Mouse (Mus musculus): ENCODE data around the gene Fcho1. TPM values are rescaled to one million over a fixed set of nuclear protein-coding genes. Genes with fewer than 3 reads are reported as not detected.

Gene Fcho1
- total RNA-seq, 1 experiment = 21.9 TPM

- no peak overlapping the region for H3K27ac ChIP-seq (ENCODE audit: insufficient read depth, low read depth, low read length, poor library complexity, severe bottlenecking)
- H3K36me3 ChIP-seq (ENCODE audit: control insufficient read depth, insufficient read depth, low read length, poor library complexity, severe bottlenecking) = peaks cover 12% of the 10 kb centered on the region
- no peak for TF ChIP-seq ZNF384 (IDR thresholded peaks at IDR 0.05; ENCODE audit: low read depth, low read length)
- no peak for TF ChIP-seq MAFK (IDR thresholded peaks at IDR 0.05; ENCODE audit: insufficient read depth, low read depth, low read length)
- no peak for TF ChIP-seq HCFC1 (IDR thresholded peaks at IDR 0.05; ENCODE audit: borderline replicate concordance, insufficient read depth, low read length)
- no peak for TF ChIP-seq CHD2 (IDR thresholded peaks at IDR 0.05; ENCODE audit: low read depth, low read length)
- TF ChIP-seq ZC3H11A (IDR thresholded peaks at IDR 0.05; ENCODE audit: borderline replicate concordance, low read depth, low read length) = no peak
- H3K4me1 ChIP-seq (ENCODE audit: control insufficient read depth in 2 of 2, insufficient read depth in 2 of 2, low read length in 2 of 2, poor library complexity in 1 of 2) = peaks cover 2 to 29% of the 10 kb centered on the region in 2 experiments; a peak in 2 of 4 replicates
- no peak overlapping the region for H3K4me3 ChIP-seq (ENCODE audit: insufficient read depth in 1 of 2, low read depth in 1 of 2, low read length in 2 of 2, poor library complexity in 1 of 2, severe bottlenecking in 1 of 2)
- no peak for DNase-seq (ENCODE audit: low read depth, low spot score)
- no peak overlapping the region for H3K9ac ChIP-seq (ENCODE audit: insufficient read depth, low read depth, low read length, poor library complexity, severe bottlenecking)
- in situ Hi-C loops (cut with MboI; ENCODE audit: low sequenced_read_pairs in 2 of 2, unreplicated experiment in 2 of 2) = no loop called here
- no peaks in the 10 kb centered on the region for H3K9me3 ChIP-seq (ENCODE audit: control insufficient read depth, insufficient read depth, low read depth, low read length)
These were observed 44.1 kb downstream of the Fcho1 start for GRCm38 (mm10) chr8:71681369-71681915.

- in situ Hi-C loops (cut with MboI; ENCODE audit: low sequenced_read_pairs in 2 of 2, unreplicated experiment in 2 of 2) = no loop called here
- H3K4me3 ChIP-seq (ENCODE audit: insufficient read depth in 1 of 2, low read depth in 1 of 2, low read length in 2 of 2, poor library complexity in 1 of 2, severe bottlenecking in 1 of 2) = peak overlapping the region; percentile 26 to 38; a peak in 1 of 4 replicates
- peaks cover 12% of the 10 kb centered on the region for H3K36me3 ChIP-seq (ENCODE audit: control insufficient read depth, insufficient read depth, low read length, poor library complexity, severe bottlenecking)
- H3K4me1 ChIP-seq (ENCODE audit: control insufficient read depth in 2 of 2, insufficient read depth in 2 of 2, low read length in 2 of 2, poor library complexity in 1 of 2) = peaks cover 2 to 31% of the 10 kb centered on the region in 2 experiments; a peak in 2 of 4 replicates
- peak overlapping the region; percentile 23; the same call in 1 of the 2 replicates for H3K9ac ChIP-seq (ENCODE audit: insufficient read depth, low read depth, low read length, poor library complexity, severe bottlenecking)
- H3K27ac ChIP-seq (ENCODE audit: insufficient read depth, low read depth, low read length, poor library complexity, severe bottlenecking) = no peak overlapping the region
- no peak for DNase-seq (ENCODE audit: low read depth, low spot score)
- TF ChIP-seq CHD2 (IDR thresholded peaks at IDR 0.05; ENCODE audit: low read depth, low read length) (no peak), ZC3H11A (IDR thresholded peaks at IDR 0.05; ENCODE audit: borderline replicate concordance, low read depth, low read length) (no peak), MAFK (IDR thresholded peaks at IDR 0.05; ENCODE audit: insufficient read depth, low read depth, low read length) (no peak), HCFC1 (IDR thresholded peaks at IDR 0.05; ENCODE audit: borderline replicate concordance, insufficient read depth, low read length) (no peak), ZNF384 (IDR thresholded peaks at IDR 0.05; ENCODE audit: low read depth, low read length) (no peak)
- no peaks in the 10 kb centered on the region for H3K9me3 ChIP-seq (ENCODE audit: control insufficient read depth, insufficient read depth, low read depth, low read length)
These were observed 45.0 kb downstream of the Fcho1 start for GRCm38 (mm10) chr8:71680471-71680870.

GRCm38 (mm10) chr8:71679550-71680168 is 45.9 kb downstream of the Fcho1 start:
- Histone ChIP-seq H3K36me3 (ENCODE audit: control insufficient read depth, insufficient read depth, low read length, poor library complexity, severe bottlenecking) (peaks cover 10% of the 10 kb centered on the region), H3K27ac (ENCODE audit: insufficient read depth, low read depth, low read length, poor library complexity, severe bottlenecking) (no peak overlapping the region), H3K4me1 (ENCODE audit: control insufficient read depth in 2 of 2, insufficient read depth in 2 of 2, low read length in 2 of 2, poor library complexity in 1 of 2) (peaks cover 2 to 30% of the 10 kb centered on the region in 2 experiments; a peak in 2 of 4 replicates), H3K9me3 (ENCODE audit: control insufficient read depth, insufficient read depth, low read depth, low read length) (no peaks in the 10 kb centered on the region), H3K4me3 (ENCODE audit: insufficient read depth in 1 of 2, low read depth in 1 of 2, low read length in 2 of 2, poor library complexity in 1 of 2, severe bottlenecking in 1 of 2) (peak overlapping the region; percentile 65 to 73), H3K9ac (ENCODE audit: insufficient read depth, low read depth, low read length, poor library complexity, severe bottlenecking) (peak overlapping the region; percentile 58)
- in situ Hi-C loops (cut with MboI; ENCODE audit: low sequenced_read_pairs in 2 of 2, unreplicated experiment in 2 of 2) = no loop called here
- DNase-seq (ENCODE audit: low read depth, low spot score) = no peak
- TF ChIP-seq CHD2 (IDR thresholded peaks at IDR 0.05; ENCODE audit: low read depth, low read length) = no peak

- TF ChIP-seq ZC3H11A (IDR thresholded peaks at IDR 0.05; ENCODE audit: borderline replicate concordance, low read depth, low read length) (no peak), ZNF384 (IDR thresholded peaks at IDR 0.05; ENCODE audit: low read depth, low read length) (no peak), CHD2 (IDR thresholded peaks at IDR 0.05; ENCODE audit: low read depth, low read length) (no peak), HCFC1 (IDR thresholded peaks at IDR 0.05; ENCODE audit: borderline replicate concordance, insufficient read depth, low read length) (no peak), MAFK (IDR thresholded peaks at IDR 0.05; ENCODE audit: insufficient read depth, low read depth, low read length) (no peak)
- Histone ChIP-seq H3K4me1 (ENCODE audit: control insufficient read depth in 2 of 2, insufficient read depth in 2 of 2, low read length in 2 of 2, poor library complexity in 1 of 2) (peaks cover 2 to 26% of the 10 kb centered on the region in 2 experiments; a peak in 2 of 4 replicates), H3K36me3 (ENCODE audit: control insufficient read depth, insufficient read depth, low read length, poor library complexity, severe bottlenecking) (peaks cover 10% of the 10 kb centered on the region), H3K27ac (ENCODE audit: insufficient read depth, low read depth, low read length, poor library complexity, severe bottlenecking) (no peak overlapping the region), H3K9ac (ENCODE audit: insufficient read depth, low read depth, low read length, poor library complexity, severe bottlenecking) (peak overlapping the region; percentile 58), H3K9me3 (ENCODE audit: control insufficient read depth, insufficient read depth, low read depth, low read length) (no peaks in the 10 kb centered on the region), H3K4me3 (ENCODE audit: insufficient read depth in 1 of 2, low read depth in 1 of 2, low read length in 2 of 2, poor library complexity in 1 of 2, severe bottlenecking in 1 of 2) (peak overlapping the region; percentile 65 to 73; a peak in 3 of 4 replicates)
- DNase-seq (ENCODE audit: low read depth, low spot score) = no peak
- in situ Hi-C loops (cut with MboI; ENCODE audit: low sequenced_read_pairs in 2 of 2, unreplicated experiment in 2 of 2) = no loop called here
These were observed 46.4 kb downstream of the Fcho1 start for GRCm38 (mm10) chr8:71679116-71679515.

Measured in ES-E14 (cell line).